Mouse (Mus musculus) G1E (cell line): Measurements from ENCODE around the gene Nid1. TPM values are rescaled to one million over a fixed set of nuclear protein-coding genes. Genes with fewer than 3 reads are reported as not detected.
"Not testable (repeated sequence)": the region's sequence is repeated elsewhere in the genome, so short reads cannot be mapped to it uniquely, and the experiment has no call there.

Source experiments
- ATAC-seq: 2 replicates; pipeline ENCODE4 v1.8.0; 2016; ENCODE audit warnings: mild to moderate bottlenecking; ENCODE audit not compliant: insufficient number of reproducible peaks, poor library complexity, low FRiP score, severe bottlenecking; ENCODE audit errors: extremely low read depth
- DNase-seq: peaks from one replicate; pipeline ENCODE4 v3.0.0; 2012; ENCODE audit warnings: low spot score
- H3K27me3 ChIP-seq: 2 replicates; pipeline ENCODE4 v1.6.1; 2012; ENCODE audit warnings: mild to moderate bottlenecking, low read length, inconsistent platforms; ENCODE audit not compliant: insufficient read depth
- H3K36me3 ChIP-seq: replicated peaks from 2 replicates; pipeline ENCODE3; 2012; ENCODE audit warnings: mild to moderate bottlenecking, inconsistent platforms
- H3K4me1 ChIP-seq: 2 replicates; pipeline ENCODE4 v1.6.1; 2012; ENCODE audit warnings: low read depth, low read length, inconsistent platforms, mixed read lengths; ENCODE audit not compliant: insufficient read depth
- H3K4me3 ChIP-seq: 2 replicates; pipeline ENCODE4 v1.5.1; 2012; ENCODE audit warnings: low read depth, mild to moderate bottlenecking, inconsistent platforms, low read length, moderate library complexity, mixed read lengths
- H3K9me3 ChIP-seq: replicated peaks from 2 replicates; pipeline ENCODE4 v1.6.1; 2012; ENCODE audit warnings: inconsistent platforms
- CTCF ChIP-seq: IDR thresholded peaks from 2 replicates; pipeline ENCODE4 v1.5.1; 2012; ENCODE audit warnings: low read depth, low read length, inconsistent platforms, mixed read lengths
- GATA1 ChIP-seq: IDR thresholded peaks from 2 replicates; pipeline ENCODE4 v1.6.1; 2012; ENCODE audit warnings: borderline replicate concordance, low read length, inconsistent platforms, mixed read lengths
- GATA2 ChIP-seq: IDR thresholded peaks from 2 replicates; pipeline ENCODE4 v1.6.1; 2012; ENCODE audit warnings: low read depth, low read length, inconsistent platforms, borderline replicate concordance
- POLR2AphosphoS5 ChIP-seq: IDR thresholded peaks from 2 replicates; pipeline ENCODE4 v1.6.1; 2012; ENCODE audit warnings: low read depth, low read length, inconsistent platforms; ENCODE audit not compliant: insufficient replicate concordance
- TAL1 ChIP-seq: conservative IDR thresholded peaks from 2 replicates; pipeline ENCODE4 v1.6.1; 2012; ENCODE audit warnings: low read depth, low read length, inconsistent platforms, mixed read lengths
- polyA plus RNA-seq: library from polyadenylated mRNA; stranded (reverse); fragments of >175 nt; gene quantifications from 2 replicates; pipeline ENCODE4 v1.2.3, GENCODE M21; 2012
- total RNA-seq, 2 experiments: library from RNA; stranded (forward) in 1 of 2; stranded (reverse) in 1 of 2; fragments of 200-1000 nt in 1 of 2; fragments of >200 nt in 1 of 2; fragmentation: Nextera tagmentation in 1 of 2; gene quantifications; 2 replicates each; pipeline ENCODE4 v1.2.3; 2014 to 2017

Gene Nid1
- total and polyA plus RNA-seq, 3 experiments, result 0.11 TPM; not detected in 2

DNA sequence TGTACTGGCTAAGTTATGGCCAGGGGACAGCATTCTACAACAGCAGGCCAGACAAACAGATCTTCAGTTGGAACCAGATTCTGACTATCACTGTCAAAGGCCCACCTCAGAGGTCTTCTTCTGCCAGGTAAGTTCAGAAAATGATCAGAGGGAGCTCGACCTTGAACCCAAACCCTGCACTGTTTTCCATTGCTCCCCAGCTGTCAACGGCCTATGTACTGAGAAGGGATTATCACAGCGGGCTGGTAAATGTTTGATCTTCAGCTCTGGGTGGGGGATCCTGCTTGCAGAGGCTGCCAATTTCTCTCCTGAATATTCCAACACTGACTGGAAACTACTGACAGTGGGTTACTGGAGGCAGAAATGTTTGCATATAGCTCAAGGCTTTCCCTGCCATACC lies 23.1 kb upstream of the Nid1 start:
- ATAC-seq, result no peak

DNA sequence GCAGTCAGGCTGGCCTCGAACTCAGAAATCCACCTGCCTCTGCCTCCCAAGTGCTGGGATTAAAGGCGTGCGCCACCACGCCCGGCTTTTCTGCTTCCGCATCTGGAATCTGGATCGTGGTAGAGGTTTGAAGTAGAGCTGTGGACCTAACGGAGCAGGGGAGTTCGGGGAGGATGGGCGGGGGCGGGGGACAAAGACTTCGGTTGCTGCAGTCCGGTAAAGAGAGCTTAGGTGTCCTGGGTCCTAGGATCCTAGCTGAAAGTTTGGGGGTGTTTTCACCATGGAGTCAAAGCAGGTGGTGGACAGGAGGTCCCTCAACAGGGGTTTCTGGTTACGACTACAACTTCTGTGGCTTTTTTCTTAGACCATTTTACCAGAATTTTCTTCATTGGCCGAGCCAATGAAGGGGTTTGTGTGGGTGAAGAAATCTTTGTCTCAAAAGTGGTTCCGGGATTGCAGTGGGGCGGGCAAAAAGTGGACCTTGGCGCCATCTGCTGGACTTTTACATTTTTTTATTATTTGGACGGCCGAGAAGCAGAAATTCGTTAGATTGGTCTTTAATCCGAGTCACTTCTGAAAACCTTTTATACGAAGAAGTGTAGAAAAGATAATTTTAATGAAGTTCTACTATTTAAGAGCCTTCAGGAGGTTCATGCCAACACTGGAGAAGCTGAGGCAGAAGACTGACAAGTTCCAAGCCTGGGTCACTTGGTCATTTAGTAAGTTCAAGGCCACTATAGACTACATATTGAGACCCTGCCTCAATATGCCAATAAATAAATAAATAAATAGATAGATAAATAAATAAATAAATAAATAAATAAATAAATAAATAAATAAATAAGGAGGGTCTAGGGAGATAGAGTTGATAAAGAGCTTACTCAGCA lies 22.0 kb upstream of the Nid1 start:
- not testable (repeated sequence) for ATAC-seq, H3K27me3 ChIP-seq, H3K4me3 ChIP-seq

More for the DNA sequence above, 23.1 kb upstream of the Nid1 start:
- Histone ChIP-seq H3K9me3 (no peaks in the 10 kb centered on the region), H3K4me3 (no peak overlapping the region), H3K27me3 (no peaks in the 10 kb centered on the region), H3K4me1 (no peaks in the 10 kb centered on the region), H3K36me3 (no peaks in the 10 kb centered on the region)
- no peak for TF ChIP-seq GATA2
- TF ChIP-seq CTCF, result no peak
- no peak for TF ChIP-seq TAL1
- TF ChIP-seq POLR2AphosphoS5, result no peak
- no peak for TF ChIP-seq GATA1
- no peak for DNase-seq

DNA sequence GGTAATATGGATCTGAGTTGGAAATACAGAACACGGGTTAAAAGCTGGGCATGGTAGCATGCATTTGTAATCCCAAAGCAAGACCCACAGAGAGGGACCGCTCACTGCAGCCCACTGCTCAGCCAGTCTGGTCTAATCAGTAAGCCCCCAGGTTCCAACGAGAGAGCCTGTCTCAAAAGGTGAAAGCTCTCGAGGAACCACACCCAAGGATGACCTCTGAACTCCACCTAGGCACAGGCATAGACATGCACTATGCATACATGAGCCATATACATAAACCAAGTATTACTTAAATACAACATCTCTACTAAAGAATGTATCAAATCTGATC lies 21.4 kb upstream of the Nid1 start:
- DNase-seq, H3K4me3 ChIP-seq, H3K9me3 ChIP-seq, H3K36me3 ChIP-seq, ATAC-seq, H3K4me1 ChIP-seq, H3K27me3 ChIP-seq: not testable (repeated sequence)

More for the DNA sequence above, 22.0 kb upstream of the Nid1 start:
- H3K4me1 ChIP-seq, H3K9me3 ChIP-seq, DNase-seq, H3K36me3 ChIP-seq: not testable (repeated sequence)

DNA sequence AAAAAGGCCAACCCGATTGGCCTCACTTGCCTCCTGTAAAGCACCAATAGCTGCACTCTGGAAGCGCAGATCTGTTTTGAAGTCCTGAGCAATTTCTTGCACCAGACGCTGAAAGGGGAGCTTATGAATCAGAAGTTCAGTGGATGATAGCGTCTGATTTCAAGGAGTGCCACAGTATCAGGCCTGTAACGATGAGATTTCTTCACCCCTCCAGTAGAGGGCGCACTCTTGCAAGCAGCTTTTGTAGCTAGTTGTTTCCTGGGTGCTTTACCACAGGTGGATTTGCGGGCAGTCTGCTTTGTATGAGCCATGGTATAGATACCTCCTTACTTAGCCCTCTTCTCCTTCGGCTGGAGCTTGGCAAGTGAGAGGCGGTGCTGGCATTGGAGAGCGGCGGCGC lies 18.5 kb upstream of the Nid1 start:
- not testable (repeated sequence) for H3K4me1 ChIP-seq, DNase-seq, H3K4me3 ChIP-seq, ATAC-seq, H3K36me3 ChIP-seq, H3K9me3 ChIP-seq, H3K27me3 ChIP-seq

DNA sequence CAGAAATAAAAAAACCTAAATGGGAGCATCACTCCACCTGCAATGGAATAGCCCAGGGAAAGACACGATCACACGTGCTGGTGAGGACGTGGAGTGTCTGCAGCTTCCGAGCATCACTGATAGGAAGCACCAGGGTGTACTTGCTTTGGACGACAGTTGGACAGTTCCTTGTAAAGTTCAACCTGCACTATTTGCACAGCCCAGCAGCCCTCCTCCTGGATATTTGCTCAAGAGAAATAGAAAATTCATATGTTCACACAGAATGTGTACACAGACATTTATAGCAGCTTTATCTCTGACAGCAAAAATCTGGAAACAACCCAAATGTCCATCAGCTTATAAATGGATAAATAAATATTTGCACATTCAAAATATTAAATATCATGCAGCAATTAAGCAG lies 14.1 kb upstream of the Nid1 start:
- not testable (repeated sequence) for ATAC-seq, H3K27me3 ChIP-seq, H3K4me3 ChIP-seq, H3K36me3 ChIP-seq, DNase-seq, H3K4me1 ChIP-seq, H3K9me3 ChIP-seq

DNA sequence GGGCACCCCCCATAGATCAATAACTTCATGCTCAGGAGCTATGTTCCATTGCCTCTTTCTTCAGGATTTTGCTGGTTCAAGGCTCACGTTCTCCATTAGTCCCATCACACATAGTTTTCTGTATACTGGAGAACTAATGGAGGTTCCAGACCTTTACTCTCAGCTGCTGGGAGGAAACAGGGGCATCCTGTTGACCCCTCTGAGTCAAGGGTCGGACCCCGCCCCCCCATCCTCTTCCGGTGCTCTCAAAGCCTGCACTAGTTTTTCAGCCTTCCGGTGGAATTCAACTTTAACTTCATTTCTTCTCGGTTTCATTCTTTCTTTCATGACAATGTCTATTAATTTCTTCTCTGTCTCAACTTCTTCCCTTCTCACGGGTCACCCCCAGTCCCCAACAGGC lies 1.2 kb upstream of the Nid1 start:
- not testable (repeated sequence) for H3K4me3 ChIP-seq, DNase-seq, H3K4me1 ChIP-seq, H3K27me3 ChIP-seq, ATAC-seq, H3K36me3 ChIP-seq, H3K9me3 ChIP-seq

DNA sequence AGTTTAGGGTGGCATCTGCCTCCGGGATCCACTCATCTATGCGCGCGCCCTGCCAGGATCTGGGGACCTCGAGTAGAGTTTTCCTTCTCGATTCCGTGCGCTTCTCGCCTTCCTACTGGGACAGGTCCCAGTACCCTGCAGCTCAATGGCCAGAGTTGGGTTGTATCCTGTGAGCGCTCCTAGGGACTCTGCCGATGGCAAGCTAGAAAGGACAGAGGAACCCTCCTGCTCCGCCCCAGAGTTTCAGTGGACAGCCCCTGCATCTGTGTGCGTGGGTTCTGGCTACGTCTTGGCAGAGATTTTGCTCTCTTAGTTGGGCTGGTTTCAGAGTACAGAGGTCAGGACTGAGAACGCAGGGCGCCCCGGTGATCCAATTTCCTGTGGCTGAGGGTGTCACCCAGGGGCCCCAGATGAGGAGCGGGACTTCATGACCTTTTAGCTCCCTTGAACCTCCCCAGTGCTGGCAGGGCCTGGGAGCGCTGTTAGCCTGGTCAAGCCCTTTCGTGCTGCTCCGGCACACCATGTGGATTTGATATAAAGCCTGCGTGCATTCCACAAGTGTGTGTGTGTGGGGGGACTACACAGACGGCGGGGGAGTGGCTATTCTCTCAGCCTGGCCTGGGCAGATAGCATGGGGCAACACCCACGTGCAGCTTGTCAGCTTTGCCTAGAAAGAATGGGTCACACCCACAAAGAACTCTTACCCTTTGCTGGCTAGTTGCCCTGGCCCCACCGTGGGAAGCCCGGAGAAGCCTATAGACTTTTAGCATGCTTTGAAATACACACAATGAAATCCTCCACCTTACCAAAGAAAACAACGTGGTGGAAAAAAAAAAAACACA lies 982 bp downstream of the Nid1 start:
- ATAC-seq, H3K36me3 ChIP-seq, H3K4me3 ChIP-seq, H3K4me1 ChIP-seq, H3K27me3 ChIP-seq, DNase-seq, H3K9me3 ChIP-seq: not testable (repeated sequence)

DNA sequence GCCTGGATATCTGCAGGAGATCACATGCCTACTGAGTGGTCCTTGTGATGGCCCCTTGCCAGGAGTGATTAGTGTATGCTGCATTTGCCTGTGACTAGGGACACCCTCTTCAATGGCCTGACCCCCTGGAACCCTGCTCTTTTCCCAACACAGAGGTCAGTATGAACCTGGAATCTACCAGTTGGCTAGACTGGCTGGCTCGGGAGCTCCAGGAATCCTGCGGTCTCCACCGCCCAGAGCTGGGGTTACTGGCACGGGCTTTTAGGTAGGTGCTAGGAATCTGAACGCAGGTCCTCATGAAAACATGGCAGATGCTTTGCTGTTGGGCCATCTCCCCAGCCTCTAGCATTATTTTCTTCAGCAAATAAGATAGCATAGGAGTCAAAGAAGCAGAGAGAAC lies 8.2 kb downstream of the Nid1 start:
- not testable (repeated sequence) for H3K36me3 ChIP-seq, ATAC-seq, H3K4me3 ChIP-seq, H3K9me3 ChIP-seq, H3K4me1 ChIP-seq, DNase-seq, H3K27me3 ChIP-seq

DNA sequence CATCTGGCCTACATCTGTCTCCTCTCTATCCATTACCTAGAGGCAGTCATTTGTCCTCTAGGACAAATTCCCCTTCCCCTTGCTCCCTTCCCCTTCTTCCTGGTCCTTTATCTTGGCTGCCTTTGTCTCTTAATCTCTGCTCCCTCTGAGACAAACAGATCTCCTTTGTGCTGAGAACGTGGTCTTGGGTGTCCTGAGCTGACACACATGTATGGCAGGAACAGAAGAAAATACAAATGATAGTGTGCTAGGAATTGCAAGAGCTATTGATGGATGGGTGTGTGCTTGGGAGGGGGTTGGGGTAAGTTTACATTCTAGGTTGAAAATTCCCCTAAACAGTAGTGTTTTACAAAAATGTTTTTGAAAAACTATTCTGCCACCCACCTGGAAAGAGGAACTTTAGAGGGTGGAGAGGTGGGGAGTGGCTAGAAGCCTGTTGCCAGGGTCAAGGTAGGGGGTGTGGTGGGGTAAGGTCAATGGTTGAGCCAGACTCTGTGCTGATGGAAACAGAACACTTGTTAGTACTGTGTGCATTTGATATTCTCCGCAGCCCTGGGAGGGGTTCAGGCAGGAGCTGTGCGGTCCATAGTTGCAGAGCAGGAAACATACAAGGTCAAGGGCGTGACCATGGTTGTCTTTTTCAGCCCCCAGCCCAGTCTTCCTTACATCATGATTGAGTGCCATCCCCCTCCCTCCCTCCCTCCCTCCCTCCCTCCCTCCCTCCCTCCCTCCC lies 9.5 kb downstream of the Nid1 start:
- not testable (repeated sequence) for H3K4me1 ChIP-seq, H3K9me3 ChIP-seq, DNase-seq, H3K4me3 ChIP-seq, ATAC-seq, H3K36me3 ChIP-seq, H3K27me3 ChIP-seq

DNA sequence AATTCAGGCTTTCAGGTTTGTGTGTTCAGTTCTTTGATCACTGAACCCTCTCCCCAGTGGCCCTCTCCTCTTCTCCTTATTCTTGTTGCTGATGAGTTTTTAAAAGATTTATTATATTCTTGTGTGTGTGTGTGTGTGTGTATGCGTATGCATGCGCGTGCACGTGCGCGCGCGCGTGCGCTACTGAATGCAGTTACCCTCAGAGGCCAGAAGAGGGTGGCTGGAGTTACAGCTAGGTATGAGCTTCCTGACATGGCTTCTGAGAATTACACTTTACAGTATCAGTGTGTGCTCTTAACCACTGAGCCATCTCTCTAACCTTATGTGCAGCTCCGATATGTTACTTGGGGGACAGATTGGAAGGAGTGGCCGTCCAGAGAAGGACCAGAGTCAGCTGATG lies 12.6 kb downstream of the Nid1 start:
- not testable (repeated sequence) for ATAC-seq, DNase-seq, H3K4me1 ChIP-seq, H3K27me3 ChIP-seq, H3K36me3 ChIP-seq, H3K9me3 ChIP-seq, H3K4me3 ChIP-seq
